Mouse (Mus musculus) testis, postnatal 10 days (tissue): ENCODE measurements at regions not wholly inside any gene's neighbourhood (a gene's known extent, or its start where the extent isn't known, plus 50 kb on each side); places are given as distances from the start of the nearest gene placed in this dataset.

Experiments
- DNase-seq: peaks from one replicate; pipeline ENCODE4 v3.0.0; 2021; ENCODE audit warnings: low spot score

GRCm38 (mm10) chr7:129814149-129814860 lies 222.6 kb downstream of the Wdr11 start:
- DNase-seq = no peak

- no peak for DNase-seq
Measured at GRCm38 (mm10) chr7:129818833-129819232, 227.2 kb downstream of the Wdr11 start.

- DNase-seq = no peak
Measured at GRCm38 (mm10) chr7:129819651-129820050, 228.0 kb downstream of the Wdr11 start.

GRCm38 (mm10) chr7:129828970-129829369 lies 237.3 kb downstream of the Wdr11 start:
- DNase-seq = no peak

- no peak for DNase-seq
Measured at GRCm38 (mm10) chr7:129832830-129833229, 241.2 kb downstream of the Wdr11 start.

- DNase-seq = no peak
Measured at GRCm38 (mm10) chr7:129842303-129843122, 250.8 kb downstream of the Wdr11 start.

GRCm38 (mm10) chr7:129847136-129847535 lies 255.5 kb downstream of the Wdr11 start:
- DNase-seq = no peak

GRCm38 (mm10) chr7:129853596-129853995 lies 261.9 kb downstream of the Wdr11 start:
- DNase-seq = no peak

- DNase-seq = no peak
Measured at GRCm38 (mm10) chr7:129854942-129855341, 263.3 kb downstream of the Wdr11 start.

GRCm38 (mm10) chr7:129862966-129863365 lies 271.3 kb downstream of the Wdr11 start:
- no peak for DNase-seq

- DNase-seq = no peak
Measured at GRCm38 (mm10) chr7:129865536-129865935, 273.9 kb downstream of the Wdr11 start.

- DNase-seq = no peak
Measured at GRCm38 (mm10) chr7:129872208-129872790, 280.6 kb downstream of the Wdr11 start.

- no peak for DNase-seq
Measured at GRCm38 (mm10) chr7:129876202-129876851, 284.7 kb downstream of the Wdr11 start.

GRCm38 (mm10) chr7:129876852-129877223 lies 285.2 kb downstream of the Wdr11 start:
- no peak for DNase-seq

GRCm38 (mm10) chr7:129896291-129896690 lies 304.6 kb downstream of the Wdr11 start:
- no peak for DNase-seq

GRCm38 (mm10) chr7:129897511-129897910 lies 305.8 kb downstream of the Wdr11 start:
- DNase-seq = no peak

- DNase-seq = no peak
Measured at GRCm38 (mm10) chr7:129902256-129902655, 310.6 kb downstream of the Wdr11 start.

GRCm38 (mm10) chr7:129903126-129903525 lies 311.5 kb downstream of the Wdr11 start:
- DNase-seq = no peak

- no peak for DNase-seq
Measured at GRCm38 (mm10) chr7:129906131-129906530, 314.5 kb downstream of the Wdr11 start.

GRCm38 (mm10) chr7:129908826-129909225 lies 317.2 kb downstream of the Wdr11 start:
- DNase-seq = no peak

GRCm38 (mm10) chr7:129909730-129910129 lies 318.1 kb downstream of the Wdr11 start:
- DNase-seq = no peak

GRCm38 (mm10) chr7:129910826-129911225 lies 319.2 kb downstream of the Wdr11 start:
- no peak for DNase-seq
